Mouse (Mus musculus): ENCODE results near the gene Lsamp.

Lsamp gene

DNA sequence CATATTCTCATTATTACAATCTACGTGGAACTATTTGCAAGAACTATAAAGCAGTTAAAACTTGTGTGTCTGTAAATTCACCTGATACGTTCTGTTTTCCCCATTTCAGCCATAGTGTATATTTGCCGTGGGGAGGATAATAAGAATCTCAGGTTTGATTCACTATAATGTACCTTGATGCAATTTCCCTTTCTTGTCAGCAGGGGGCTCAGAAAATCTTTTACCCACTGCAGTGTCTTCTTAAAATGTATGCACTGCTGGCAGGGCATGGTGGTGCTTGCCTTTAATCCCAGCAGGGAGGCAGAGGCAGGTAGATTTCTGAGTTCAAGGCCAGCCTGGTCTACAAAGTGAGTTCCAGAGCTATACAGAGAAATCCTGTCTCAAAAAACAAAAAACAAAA is 287.7 kb downstream of the Lsamp start:
- DNase-seq (ENCODE audit: low spot score in 2 of 2), result no peak

DNA sequence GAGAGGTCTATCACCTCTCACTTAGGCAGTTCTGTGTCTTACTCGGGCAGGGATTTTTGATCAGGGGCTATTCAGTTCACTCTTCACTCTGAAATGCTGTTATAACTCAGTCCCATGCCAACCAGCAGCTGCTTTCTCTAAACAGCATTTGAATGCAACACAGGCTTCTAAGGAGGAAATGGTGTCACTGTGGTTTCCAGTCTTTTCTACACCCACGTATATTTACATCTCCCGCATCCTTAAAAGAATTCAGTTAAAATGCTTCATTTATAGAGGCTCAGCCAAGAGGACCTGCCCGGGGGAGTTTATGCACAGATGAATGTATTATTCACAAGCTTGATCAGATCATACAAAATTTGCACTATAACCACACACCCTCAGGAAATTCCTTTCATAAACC is 306.0 kb downstream of the Lsamp start:
- no peak for DNase-seq (ENCODE audit: low spot score in 2 of 2)

DNA sequence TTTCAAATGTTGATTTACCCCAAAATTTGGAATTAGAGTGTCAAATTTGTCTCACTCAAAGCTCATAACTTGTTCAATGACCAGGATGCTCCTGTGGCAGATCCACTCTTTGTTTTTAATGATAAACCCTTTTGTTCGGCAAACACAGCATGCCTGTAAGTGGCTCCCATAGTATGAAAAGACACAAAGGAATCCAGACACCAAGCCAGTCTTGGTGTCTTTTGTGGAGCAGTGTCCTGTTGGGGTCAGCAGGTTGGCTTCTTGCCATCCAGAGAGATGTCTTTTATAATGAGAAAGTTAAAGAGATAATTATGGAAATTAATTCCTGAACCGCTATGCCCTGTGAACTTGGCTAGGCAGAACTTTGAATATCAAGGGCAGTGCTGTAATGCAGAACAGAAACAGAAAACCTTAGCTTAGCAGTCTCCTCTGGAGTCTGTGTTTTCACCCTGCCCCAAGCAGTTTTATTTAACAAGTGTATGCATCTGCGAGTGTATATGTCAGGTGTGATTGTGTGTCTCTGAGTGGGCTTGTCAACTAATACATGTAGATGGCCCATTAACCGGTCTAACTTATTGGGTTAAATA is 310.2 kb downstream of the Lsamp start:
- no peak for DNase-seq (ENCODE audit: low spot score in 2 of 2)

DNA sequence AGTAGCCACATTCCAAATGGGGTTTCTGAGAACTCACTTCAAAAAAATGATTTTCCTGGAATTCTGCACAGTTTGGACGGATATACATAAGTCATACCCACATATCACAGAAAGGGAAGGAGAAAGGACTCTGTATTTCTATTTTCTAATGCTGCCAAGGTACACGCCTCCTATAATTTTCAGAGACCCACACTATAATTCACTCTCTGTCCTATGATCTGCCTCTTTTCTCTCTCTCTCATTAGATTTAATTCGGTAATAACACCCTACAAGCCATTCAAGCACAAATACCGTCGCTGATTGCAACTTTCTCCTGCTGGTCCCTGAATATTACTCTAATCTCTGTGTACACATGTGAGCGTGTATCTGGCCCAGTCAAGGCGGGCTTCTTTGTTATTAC is 311.1 kb downstream of the Lsamp start:
- no peak for DNase-seq (ENCODE audit: low spot score in 2 of 2)

DNA sequence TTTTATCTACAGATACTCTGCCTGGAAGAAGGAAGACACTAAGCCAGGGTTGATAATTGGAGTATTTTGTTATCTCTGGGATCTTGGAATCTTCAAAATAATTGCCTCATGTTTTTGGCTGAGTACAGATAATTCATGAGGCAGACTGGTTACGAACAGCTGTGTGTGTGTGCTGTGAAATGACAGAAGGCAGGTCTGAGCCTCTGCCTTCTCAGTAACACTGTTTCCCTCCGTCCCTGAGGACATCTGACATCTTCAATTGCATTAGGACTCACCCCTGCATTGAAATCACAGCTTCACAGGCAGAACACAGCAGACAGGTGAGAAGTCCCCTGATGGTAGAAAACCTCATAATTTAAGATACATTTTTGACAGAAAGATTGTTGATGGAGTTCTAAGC is 323.5 kb downstream of the Lsamp start:
- no peak for DNase-seq (ENCODE audit: low spot score in 2 of 2)

- no peak for DNase-seq (ENCODE audit: low spot score in 2 of 2)
Observed at GRCm38 (mm10) chr16:40316199-40316598, 332.0 kb downstream of the Lsamp start.

GRCm38 (mm10) chr16:40324811-40325210 is 340.6 kb downstream of the Lsamp start:
- DNase-seq (ENCODE audit: low spot score in 2 of 2), result no peak

DNA sequence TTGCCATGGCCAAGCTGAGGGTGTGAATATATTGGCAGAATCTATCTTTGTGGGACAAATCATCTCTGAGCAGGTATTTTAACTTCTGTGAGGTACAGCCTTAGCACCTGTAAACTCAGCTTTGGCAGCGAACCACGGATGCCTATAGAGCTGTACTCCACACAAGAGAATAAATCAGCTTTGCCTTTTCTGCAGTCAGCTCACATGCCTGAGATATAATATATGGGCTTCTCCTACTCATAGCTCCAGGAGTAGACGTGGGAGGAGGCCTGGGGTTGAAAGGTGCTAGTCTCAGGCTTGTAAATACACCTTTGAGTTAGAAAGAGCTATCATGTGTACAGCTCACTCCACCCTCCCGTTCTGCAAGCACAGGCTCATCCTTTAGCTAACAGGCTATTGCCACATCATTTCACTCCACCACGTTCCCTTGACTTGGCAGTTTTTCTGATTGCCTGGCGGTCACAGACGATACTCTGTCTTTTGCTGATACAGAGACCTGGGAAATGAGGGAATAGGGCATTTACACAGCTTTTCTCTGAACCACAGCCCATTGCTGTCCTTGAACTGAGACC is 344.2 kb downstream of the Lsamp start:
- no peak for DNase-seq (ENCODE audit: low spot score in 2 of 2)

- DNase-seq (ENCODE audit: low spot score in 2 of 2), result no peak
Observed at GRCm38 (mm10) chr16:40369677-40370076, 385.5 kb downstream of the Lsamp start.

- DNase-seq (ENCODE audit: low spot score in 2 of 2), result no peak
Observed at GRCm38 (mm10) chr16:40371291-40371690, 387.1 kb downstream of the Lsamp start.

GRCm38 (mm10) chr16:40375314-40375713 is 391.2 kb downstream of the Lsamp start:
- no peak for DNase-seq (ENCODE audit: low spot score in 2 of 2)

- DNase-seq (ENCODE audit: low spot score in 2 of 2), result no peak
Observed at GRCm38 (mm10) chr16:40377129-40377799, 393.1 kb downstream of the Lsamp start.

DNA sequence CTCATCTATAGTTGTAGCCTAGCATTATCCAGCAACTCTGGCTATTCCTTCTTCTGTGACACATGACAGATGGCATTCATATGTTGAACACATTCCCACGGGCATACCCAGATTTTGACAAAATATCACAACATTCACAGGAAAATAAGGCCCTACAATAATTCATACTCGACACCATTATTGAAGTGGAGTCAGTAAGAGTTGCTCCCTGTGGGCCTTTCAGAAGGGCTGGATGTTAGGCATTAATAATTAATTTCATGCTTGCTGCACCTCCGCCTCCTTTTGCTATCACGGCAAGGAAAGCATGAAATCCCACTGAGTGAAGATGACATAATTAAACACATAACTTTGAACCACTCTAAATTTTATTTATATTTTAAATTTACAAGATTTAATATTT is 407.9 kb downstream of the Lsamp start:
- DNase-seq (ENCODE audit: low spot score in 2 of 2), result no peak

- no peak for DNase-seq (ENCODE audit: low spot score in 2 of 2)
Observed at GRCm38 (mm10) chr16:40399531-40399930, 415.4 kb downstream of the Lsamp start.

DNA sequence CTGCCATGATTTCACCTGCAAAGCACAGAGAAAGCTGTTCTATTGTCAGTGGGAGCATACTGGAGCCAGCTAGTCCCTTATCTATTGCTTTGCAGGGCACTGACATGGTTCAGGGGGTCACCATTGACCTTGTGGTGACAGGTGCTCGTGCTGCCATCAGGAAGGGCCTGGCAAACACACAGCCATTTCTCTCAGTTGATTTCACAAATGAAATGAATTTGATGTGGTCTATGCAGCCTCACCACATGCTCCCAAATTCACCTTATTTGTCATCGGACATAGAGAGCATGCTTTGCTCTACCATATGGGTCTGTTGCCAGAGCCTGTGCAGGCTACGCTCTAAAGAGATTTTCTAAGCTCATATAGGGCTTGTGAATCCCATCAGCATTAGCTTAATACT is 450.1 kb downstream of the Lsamp start:
- no peak for DNase-seq (ENCODE audit: low spot score in 2 of 2)

DNA sequence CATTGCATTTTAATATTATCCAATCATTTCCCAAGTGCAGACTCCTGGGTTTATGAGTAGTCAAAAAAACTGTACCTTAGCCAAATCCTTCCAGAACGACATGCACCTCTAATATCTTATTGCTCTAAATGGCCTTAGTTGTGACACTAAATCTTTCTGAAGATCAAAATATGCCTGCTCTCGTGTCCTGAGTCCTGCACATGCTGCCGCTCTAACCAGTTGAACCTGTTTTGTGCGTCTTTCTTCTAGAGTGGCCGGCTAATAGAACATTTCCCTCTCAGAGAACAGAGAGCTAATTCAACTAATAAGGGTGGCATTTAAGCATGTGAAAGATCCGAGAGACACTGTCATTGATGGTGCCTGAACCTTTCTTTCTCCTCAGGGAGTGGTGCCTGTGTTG is 452.3 kb downstream of the Lsamp start:
- no peak for DNase-seq (ENCODE audit: low spot score in 2 of 2)

GRCm38 (mm10) chr16:40437879-40438278 is 453.7 kb downstream of the Lsamp start:
- DNase-seq (ENCODE audit: low spot score in 2 of 2), result no peak

DNA sequence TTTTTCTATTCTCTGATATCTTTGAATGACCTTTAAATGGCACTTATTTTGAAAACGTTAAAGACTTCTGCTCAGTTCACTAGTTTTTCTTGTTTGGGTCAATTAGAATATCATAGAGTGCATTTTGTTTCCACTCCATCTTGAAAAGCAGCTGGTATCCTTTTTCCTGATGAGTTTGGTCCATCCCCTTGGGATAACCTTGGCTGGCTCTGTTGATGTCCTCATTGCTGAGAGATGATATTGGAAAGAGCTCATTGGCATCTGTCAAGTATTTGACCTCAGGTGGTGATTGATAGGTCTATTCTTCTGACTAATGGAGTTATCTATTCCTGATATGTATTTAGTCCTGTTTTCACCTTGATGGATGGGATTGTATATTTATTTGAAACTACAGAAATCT is 454.7 kb downstream of the Lsamp start:
- DNase-seq (ENCODE audit: low spot score in 2 of 2), result no peak

GRCm38 (mm10) chr16:40446587-40446986 is 462.4 kb downstream of the Lsamp start:
- no peak for DNase-seq (ENCODE audit: low spot score in 2 of 2)

DNA sequence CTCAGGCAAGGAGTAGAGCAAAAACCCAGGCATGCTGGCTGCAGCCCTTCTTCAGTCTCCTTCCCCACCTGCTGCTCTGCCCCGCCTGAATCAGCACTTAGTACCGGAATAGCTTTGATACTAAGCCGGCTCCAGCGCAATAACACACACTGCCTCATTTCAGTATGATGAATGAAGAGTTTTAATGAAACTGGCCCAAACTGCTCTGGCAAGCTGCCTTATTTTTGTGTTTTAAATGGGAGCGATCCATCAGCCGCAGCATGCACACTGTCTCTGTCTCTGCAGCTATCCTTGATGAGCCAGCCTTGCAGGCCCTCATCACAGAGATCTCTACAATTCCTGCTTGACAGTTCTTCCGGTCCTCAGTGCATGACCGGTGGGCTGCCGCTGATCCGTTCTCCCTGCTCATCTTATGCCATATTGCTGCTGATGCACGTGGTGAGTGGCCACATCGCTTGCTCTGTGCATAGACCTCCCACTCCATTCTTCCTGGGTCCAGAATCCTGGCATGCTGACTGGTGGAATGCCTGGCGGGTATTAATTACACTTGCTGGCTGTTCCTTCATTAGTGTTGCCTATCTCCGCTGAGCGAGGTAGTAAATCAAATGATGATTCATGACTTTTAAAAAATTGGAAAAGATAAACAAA is 479.4 kb downstream of the Lsamp start:
- no peak for DNase-seq (ENCODE audit: low spot score in 2 of 2)

GRCm38 (mm10) chr16:40466596-40466995 is 482.4 kb downstream of the Lsamp start:
- no peak for DNase-seq (ENCODE audit: low spot score in 2 of 2)

GRCm38 (mm10) chr16:40470946-40471345 is 486.8 kb downstream of the Lsamp start:
- no peak for DNase-seq (ENCODE audit: low spot score in 2 of 2)

GRCm38 (mm10) chr16:40471967-40472366 is 487.8 kb downstream of the Lsamp start:
- DNase-seq (ENCODE audit: low spot score in 2 of 2), result no peak

All from spleen, postnatal 36 days (tissue).